Mouse (Mus musculus) spleen, adult 2 months (tissue): Measurements from ENCODE around the gene Fbxl3.

Experiments used
- CTCF ChIP-seq: fragments of 200-500 bp; IDR thresholded peaks from 2 replicates; pipeline ENCODE4 v1.5.1; 2011; ENCODE audit warnings: mild to moderate bottlenecking, inconsistent platforms; ENCODE audit not compliant: insufficient read depth, insufficient read length, insufficient replicate concordance; ENCODE audit errors: extremely low read depth
- POLR2A ChIP-seq: fragments of 200-500 bp; IDR thresholded peaks from 2 replicates; pipeline ENCODE4 v1.6.1; 2011; ENCODE audit warnings: low read depth, low read length, inconsistent platforms

DNA sequence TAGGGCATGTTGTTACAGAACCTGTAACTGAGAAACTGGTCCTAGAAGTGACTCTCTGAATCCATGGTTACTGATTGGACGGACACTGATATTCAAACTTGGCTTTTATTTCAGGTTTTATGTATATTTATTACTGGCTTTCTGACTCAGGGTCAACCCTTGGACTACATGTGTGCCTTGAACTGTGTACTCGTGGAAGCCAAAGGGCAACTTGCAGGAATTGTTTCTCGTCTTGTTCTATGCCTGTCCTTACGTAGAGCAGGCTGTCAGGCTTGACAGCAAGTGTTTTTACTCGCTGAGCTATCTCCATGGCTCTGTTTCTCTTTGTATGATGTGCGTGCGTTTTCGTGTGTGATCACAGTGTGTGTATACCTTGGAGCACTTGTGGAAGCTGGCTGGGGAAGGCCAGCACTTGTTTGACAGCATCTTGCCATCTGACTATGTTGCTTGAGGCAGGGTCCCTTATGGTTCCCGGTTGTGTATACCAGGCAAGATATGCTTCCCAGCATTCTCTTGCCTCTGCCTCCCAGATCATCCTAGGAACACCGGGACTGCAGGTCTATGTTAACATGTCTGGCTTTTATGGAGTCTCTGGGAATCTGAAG, 3.5 kb upstream of the Fbxl3 start:
- no peak for TF ChIP-seq CTCF
- TF ChIP-seq POLR2A, result no peak
